Mouse (Mus musculus): Measurements from ENCODE around the gene Lats2. TPM values are rescaled to one million over a fixed set of nuclear protein-coding genes. Genes with fewer than 3 reads are reported as not detected.
A peak's percentile ranks its signal among the peaks of the same experiment; 100 is the strongest.

Lats2 gene
- polyA plus RNA-seq, 1 experiment from 2014 or later: 10.7 TPM

GRCm38 (mm10) chr14:57706760-57707099 is 51.5 kb downstream of the Lats2 start:
- WGBS: 85% methylated on average over 4 of the region's 4 CpGs
- ATAC-seq (ENCODE audit: low FRiP score): no peak

GRCm38 (mm10) chr14:57705759-57706158 is 52.4 kb downstream of the Lats2 start:
- 94% methylated on average over 4 of the region's 4 CpGs for WGBS
- H3K4me2 ChIP-seq: no peak overlapping the region
- no peaks in the 10 kb centered on the region for H3K9me3 ChIP-seq (ENCODE audit: control insufficient read depth, low read length)
- H3K36me3 ChIP-seq (ENCODE audit: control insufficient read depth, insufficient read depth, low read length): no peaks in the 10 kb centered on the region
- no peak for ATAC-seq (ENCODE audit: low FRiP score)
- no peak overlapping the region for H3K27ac ChIP-seq (ENCODE audit: low read depth, low read length)
- DNase-seq (ENCODE audit: low spot score, missing footprints): no peak
- H3K9ac ChIP-seq (ENCODE audit: low read length): no peak overlapping the region
- peaks cover 14% of the 10 kb centered on the region for H3K4me1 ChIP-seq (ENCODE audit: control insufficient read depth, insufficient read depth, low read length)
- no peak overlapping the region for H3K4me3 ChIP-seq (ENCODE audit: low read depth, low read length)
- H3K27me3 ChIP-seq (ENCODE audit: control insufficient read depth, insufficient read depth, low read length): no peaks in the 10 kb centered on the region

More at GRCm38 (mm10) chr14:57706760-57707099, 51.5 kb downstream of the Lats2 start:
- no peaks in the 10 kb centered on the region for H3K36me3 ChIP-seq (ENCODE audit: control insufficient read depth, insufficient read depth, low read length)
- no peak for DNase-seq (ENCODE audit: low spot score, missing footprints)
- H3K9me3 ChIP-seq (ENCODE audit: control insufficient read depth, low read length): no peaks in the 10 kb centered on the region
- no peak overlapping the region for H3K4me3 ChIP-seq (ENCODE audit: low read depth, low read length)
- no peak overlapping the region for H3K4me2 ChIP-seq
- peaks cover 14% of the 10 kb centered on the region for H3K4me1 ChIP-seq (ENCODE audit: control insufficient read depth, insufficient read depth, low read length)
- H3K9ac ChIP-seq (ENCODE audit: low read length): 0 out of 2 replicates have a peak overlapping the region, but pooled peaks have one; percentile 2
- no peak overlapping the region for H3K27ac ChIP-seq (ENCODE audit: low read depth, low read length)
- no peaks in the 10 kb centered on the region for H3K27me3 ChIP-seq (ENCODE audit: control insufficient read depth, insufficient read depth, low read length)

- peaks cover 1% of the 10 kb centered on the region for H3K36me3 ChIP-seq (ENCODE audit: control insufficient read depth, insufficient read depth, low read length)
- no peak for DNase-seq (ENCODE audit: low spot score, missing footprints)
These were observed 53.1 kb downstream of the Lats2 start for GRCm38 (mm10) chr14:57705075-57705474.

GRCm38 (mm10) chr14:57701915-57702477 is 56.2 kb downstream of the Lats2 start:
- DNase-seq (ENCODE audit: low spot score, missing footprints): no peak
- ATAC-seq (ENCODE audit: low FRiP score): peak; percentile 68
- Histone ChIP-seq H3K4me1 (ENCODE audit: control insufficient read depth, insufficient read depth, low read length) (no peaks in the 10 kb centered on the region; the same call in 1 of the 2 replicates), H3K27ac (ENCODE audit: low read depth, low read length) (peak overlapping the region; percentile 35), H3K36me3 (ENCODE audit: control insufficient read depth, insufficient read depth, low read length) (peaks cover 12% of the 10 kb centered on the region), H3K9me3 (ENCODE audit: control insufficient read depth, low read length) (no peaks in the 10 kb centered on the region), H3K27me3 (ENCODE audit: control insufficient read depth, insufficient read depth, low read length) (no peaks in the 10 kb centered on the region), H3K4me2 (no peak overlapping the region), H3K9ac (ENCODE audit: low read length) (no peak overlapping the region), H3K4me3 (ENCODE audit: low read depth, low read length) (no peak overlapping the region)
- 64% methylated on average over 12 of the region's 12 CpGs for WGBS

More at GRCm38 (mm10) chr14:57705075-57705474, 53.1 kb downstream of the Lats2 start:
- H3K27me3 ChIP-seq (ENCODE audit: control insufficient read depth, insufficient read depth, low read length): no peaks in the 10 kb centered on the region
- no peak overlapping the region for H3K27ac ChIP-seq (ENCODE audit: low read depth, low read length)
- no peak overlapping the region for H3K4me3 ChIP-seq (ENCODE audit: low read depth, low read length)
- WGBS: 94% methylated on average over 4 of the region's 4 CpGs
- no peak for ATAC-seq (ENCODE audit: low FRiP score)
- H3K9me3 ChIP-seq (ENCODE audit: control insufficient read depth, low read length): no peaks in the 10 kb centered on the region
- H3K4me1 ChIP-seq (ENCODE audit: control insufficient read depth, insufficient read depth, low read length): peaks cover 14% of the 10 kb centered on the region
- no peak overlapping the region for H3K9ac ChIP-seq (ENCODE audit: low read length)
- no peak overlapping the region for H3K4me2 ChIP-seq

- DNase-seq (ENCODE audit: low spot score, missing footprints): no peak
- Histone ChIP-seq H3K9me3 (ENCODE audit: control insufficient read depth, low read length) (no peaks in the 10 kb centered on the region), H3K4me1 (ENCODE audit: control insufficient read depth, insufficient read depth, low read length) (no peaks in the 10 kb centered on the region), H3K4me2 (no peak overlapping the region), H3K27me3 (ENCODE audit: control insufficient read depth, insufficient read depth, low read length) (no peaks in the 10 kb centered on the region), H3K36me3 (ENCODE audit: control insufficient read depth, insufficient read depth, low read length) (peaks cover 20% of the 10 kb centered on the region), H3K9ac (ENCODE audit: low read length) (no peak overlapping the region), H3K27ac (ENCODE audit: low read depth, low read length) (no peak overlapping the region), H3K4me3 (ENCODE audit: low read depth, low read length) (no peak overlapping the region)
- ATAC-seq (ENCODE audit: low FRiP score): no peak
- WGBS: 98% methylated on average over 31 of the region's 33 CpGs
These were observed 58.7 kb downstream of the Lats2 start for GRCm38 (mm10) chr14:57699461-57699970.

GRCm38 (mm10) chr14:57699016-57699415 is 59.2 kb downstream of the Lats2 start:
- no peaks in the 10 kb centered on the region for H3K27me3 ChIP-seq (ENCODE audit: control insufficient read depth, insufficient read depth, low read length)
- no peaks in the 10 kb centered on the region for H3K4me1 ChIP-seq (ENCODE audit: control insufficient read depth, insufficient read depth, low read length)
- H3K4me3 ChIP-seq (ENCODE audit: low read depth, low read length): no peak overlapping the region
- no peak overlapping the region for H3K4me2 ChIP-seq
- H3K9me3 ChIP-seq (ENCODE audit: control insufficient read depth, low read length): no peaks in the 10 kb centered on the region
- ATAC-seq (ENCODE audit: low FRiP score) (no peak), DNase-seq (ENCODE audit: low spot score, missing footprints) (no peak)
- H3K27ac ChIP-seq (ENCODE audit: low read depth, low read length): no peak overlapping the region
- 91% methylated on average over 10 of the region's 10 CpGs for WGBS
- H3K9ac ChIP-seq (ENCODE audit: low read length): no peak overlapping the region
- H3K36me3 ChIP-seq (ENCODE audit: control insufficient read depth, insufficient read depth, low read length): peaks cover 20% of the 10 kb centered on the region

GRCm38 (mm10) chr14:57696066-57696465 is 62.1 kb downstream of the Lats2 start:
- H3K9ac ChIP-seq (ENCODE audit: low read length): no peak overlapping the region

GRCm38 (mm10) chr14:57695550-57695949 is 62.6 kb downstream of the Lats2 start:
- no peak overlapping the region for H3K4me2 ChIP-seq
- no peak for ATAC-seq (ENCODE audit: low FRiP score)
- H3K36me3 ChIP-seq (ENCODE audit: control insufficient read depth, insufficient read depth, low read length): peaks cover 20% of the 10 kb centered on the region
- H3K4me1 ChIP-seq (ENCODE audit: control insufficient read depth, insufficient read depth, low read length): no peaks in the 10 kb centered on the region
- no peak overlapping the region for H3K27ac ChIP-seq (ENCODE audit: low read depth, low read length)
- H3K9me3 ChIP-seq (ENCODE audit: control insufficient read depth, low read length): no peaks in the 10 kb centered on the region
- no peak overlapping the region for H3K4me3 ChIP-seq (ENCODE audit: low read depth, low read length)
- H3K9ac ChIP-seq (ENCODE audit: low read length): no peak overlapping the region
- 88% methylated on average over 8 of the region's 8 CpGs for WGBS
- no peaks in the 10 kb centered on the region for H3K27me3 ChIP-seq (ENCODE audit: control insufficient read depth, insufficient read depth, low read length)
- DNase-seq (ENCODE audit: low spot score, missing footprints): no peak

More at GRCm38 (mm10) chr14:57696066-57696465, 62.1 kb downstream of the Lats2 start:
- Histone ChIP-seq H3K27ac (ENCODE audit: low read depth, low read length) (no peak overlapping the region), H3K27me3 (ENCODE audit: control insufficient read depth, insufficient read depth, low read length) (no peaks in the 10 kb centered on the region), H3K4me2 (no peak overlapping the region), H3K4me1 (ENCODE audit: control insufficient read depth, insufficient read depth, low read length) (no peaks in the 10 kb centered on the region), H3K9me3 (ENCODE audit: control insufficient read depth, low read length) (no peaks in the 10 kb centered on the region), H3K4me3 (ENCODE audit: low read depth, low read length) (no peak overlapping the region), H3K36me3 (ENCODE audit: control insufficient read depth, insufficient read depth, low read length) (peaks cover 20% of the 10 kb centered on the region)
- DNase-seq (ENCODE audit: low spot score, missing footprints) (no peak), ATAC-seq (ENCODE audit: low FRiP score) (no peak)
- 91% methylated on average over 15 of the region's 15 CpGs for WGBS

GRCm38 (mm10) chr14:57694246-57694645 is 63.9 kb downstream of the Lats2 start:
- DNase-seq (ENCODE audit: low spot score, missing footprints) (peak; percentile 31), ATAC-seq (ENCODE audit: low FRiP score) (no peak)
- Histone ChIP-seq H3K9me3 (ENCODE audit: control insufficient read depth, low read length) (no peaks in the 10 kb centered on the region), H3K9ac (ENCODE audit: low read length) (no peak overlapping the region), H3K4me1 (ENCODE audit: control insufficient read depth, insufficient read depth, low read length) (no peaks in the 10 kb centered on the region), H3K4me2 (no peak overlapping the region), H3K27ac (ENCODE audit: low read depth, low read length) (no peak overlapping the region), H3K36me3 (ENCODE audit: control insufficient read depth, insufficient read depth, low read length) (peaks cover 13% of the 10 kb centered on the region), H3K27me3 (ENCODE audit: control insufficient read depth, insufficient read depth, low read length) (no peaks in the 10 kb centered on the region), H3K4me3 (ENCODE audit: low read depth, low read length) (no peak overlapping the region)
- WGBS: 86% methylated on average over 16 of the region's 16 CpGs
